Mouse (Mus musculus) embryonic facial prominence, embryonic 10.5 days (tissue): ENCODE results near the gene I830077J02Rik. TPM values are rescaled to one million over a fixed set of nuclear protein-coding genes. Genes with fewer than 3 reads are reported as not detected.

ENCODE experiments used
- DNase-seq: peaks from one replicate; pipeline ENCODE4 v3.0.0-alpha.2; 2017; ENCODE audit warnings: low spot score
- H3K27ac ChIP-seq: fragments of 300-500 bp; sonication (generic); replicated peaks from 2 replicates; pipeline ENCODE4 v1.5.1; 2016; ENCODE audit warnings: mild to moderate bottlenecking
- H3K27me3 ChIP-seq: fragments of 300-500 bp; sonication (generic); replicated peaks from 2 replicates; pipeline ENCODE4 v1.6.1; 2016; ENCODE audit warnings: low read depth, mild to moderate bottlenecking; ENCODE audit not compliant: poor library complexity, severe bottlenecking
- H3K36me3 ChIP-seq: fragments of 300-500 bp; sonication (generic); replicated peaks from 2 replicates; pipeline ENCODE4 v1.6.1; 2016; ENCODE audit warnings: mild to moderate bottlenecking, moderate library complexity
- H3K4me1 ChIP-seq: fragments of 300-500 bp; sonication (generic); 2 replicates; pipeline ENCODE4 v1.6.1; 2016
- H3K4me3 ChIP-seq: fragments of 300-500 bp; sonication (generic); 2 replicates; pipeline ENCODE4 v1.5.1; 2016; ENCODE audit warnings: mild to moderate bottlenecking, moderate library complexity
- H3K9me3 ChIP-seq: fragments of 300-500 bp; sonication (generic); 2 replicates; pipeline ENCODE4 v1.6.1; 2016; ENCODE audit warnings: mild to moderate bottlenecking
- WGBS: fragments of 180-500 bp; shearing (Covaris S2); methylation state at CpG from one replicate; pipeline ENCODE4 v1.1.7; 2016; 5-methylcytosine and 5-hydroxymethylcytosine counted together
- polyA plus RNA-seq: library from polyadenylated mRNA; unstranded; fragments of >200 nt; fragmentation: Nextera tagmentation; extraction: Ambion mirVana; gene quantifications from 2 replicates; pipeline ENCODE4 v1.2.1, GENCODE M21; 2016

Gene I830077J02Rik
- polyA plus RNA-seq, 1 experiment from 2014 or later, result 0.61 TPM

- Histone ChIP-seq H3K4me1 (0 out of 2 replicates have a peak, but pooled peaks cover 7% of the 10 kb centered on the region), H3K4me3 (no peak overlapping the region), H3K9me3 (no peaks in the 10 kb centered on the region), H3K27ac (no peak overlapping the region), H3K36me3 (no peaks in the 10 kb centered on the region), H3K27me3 (no peaks in the 10 kb centered on the region)
- 33% methylated on average over 1 of the region's 1 CpGs for WGBS
- DNase-seq, result no peak
Observed at GRCm38 (mm10) chr3:105915281-105915680, 17.2 kb downstream of the I830077J02Rik start.

DNA sequence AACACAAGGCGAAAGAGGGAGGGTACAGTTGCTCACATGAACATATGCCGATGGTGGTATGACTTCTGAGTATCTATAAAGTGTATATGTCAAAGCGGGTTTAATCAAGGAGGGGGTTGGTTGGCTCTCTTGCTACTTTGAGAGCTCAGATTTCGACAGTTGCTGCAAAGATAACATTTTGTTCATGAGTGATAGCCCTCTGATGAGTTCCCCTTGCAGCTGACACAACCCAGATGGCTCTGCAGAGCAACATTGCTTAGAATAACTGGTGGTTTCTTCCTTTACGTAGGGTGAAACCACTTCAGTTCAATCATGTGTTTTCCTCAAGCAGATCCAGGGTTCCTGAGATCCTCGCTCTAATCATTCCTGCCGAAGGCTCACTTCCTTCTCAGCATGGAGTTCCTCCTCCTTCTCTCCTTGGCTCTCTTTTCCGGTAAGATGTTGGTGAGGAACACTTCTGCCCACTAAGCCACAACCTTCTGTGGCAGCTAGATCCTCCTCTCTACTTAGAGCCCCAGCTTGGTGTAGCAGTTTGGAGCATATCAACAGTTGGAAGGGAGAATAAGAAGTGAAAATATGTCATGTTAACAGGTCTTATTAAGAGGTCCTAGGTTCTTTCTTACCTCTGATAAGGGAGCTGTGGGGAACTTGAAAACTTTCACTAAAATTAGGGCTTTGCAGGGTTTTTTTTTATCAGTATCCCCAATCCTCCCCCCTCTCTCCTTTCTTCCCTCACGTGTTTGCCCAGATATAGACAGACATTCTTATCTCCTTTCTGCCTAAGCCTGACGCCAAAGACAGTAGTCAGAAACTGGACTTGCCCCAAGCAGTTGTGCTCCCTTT, 18.4 kb downstream of the I830077J02Rik start:
- no peaks in the 10 kb centered on the region for H3K27me3 ChIP-seq
- no peak for DNase-seq
- H3K27ac ChIP-seq, result no peak overlapping the region
- no peak overlapping the region for H3K4me3 ChIP-seq
- no peaks in the 10 kb centered on the region for H3K9me3 ChIP-seq
- 76% methylated on average over 10 of the region's 10 CpGs for WGBS
- 0 out of 2 replicates have a peak, but pooled peaks cover 7% of the 10 kb centered on the region for H3K4me1 ChIP-seq
- no peaks in the 10 kb centered on the region for H3K36me3 ChIP-seq

DNA sequence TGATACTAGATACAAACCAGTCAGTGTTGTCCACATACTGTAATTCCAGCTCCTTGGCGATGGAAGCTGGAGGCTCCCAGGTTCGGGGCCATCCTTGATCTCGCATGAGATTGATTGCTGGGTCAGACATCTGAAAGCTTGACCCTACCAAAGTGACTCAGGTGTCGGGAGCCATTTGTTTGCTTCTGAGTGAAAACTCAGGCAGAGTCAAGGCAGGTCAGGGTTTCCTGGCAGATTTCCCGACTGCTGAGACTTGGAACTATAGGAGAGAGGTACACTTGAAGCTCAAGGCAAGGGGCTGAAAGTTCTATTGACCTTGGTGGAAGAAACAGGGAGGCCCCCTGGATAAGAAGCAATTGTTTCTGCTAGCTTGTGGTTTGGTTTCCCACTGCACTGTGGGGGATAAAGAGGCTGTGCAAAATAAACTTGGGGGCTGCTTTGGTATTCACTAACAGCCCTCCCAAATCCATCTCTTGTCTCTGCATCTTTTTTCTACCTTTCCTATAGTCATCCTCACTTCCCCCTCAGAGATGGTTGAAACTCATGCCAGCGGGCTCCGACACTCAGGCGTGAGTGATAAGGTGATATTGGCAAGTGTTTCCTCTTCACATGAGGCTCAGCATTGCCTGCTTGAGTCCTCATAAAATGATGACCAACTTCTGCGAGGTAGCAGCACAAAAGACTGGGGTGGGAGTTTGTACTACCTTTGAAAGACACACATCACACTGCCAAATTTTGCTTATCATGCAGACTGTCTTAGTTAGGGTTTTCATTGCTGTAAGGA, 20.2 kb downstream of the I830077J02Rik start:
- no peak overlapping the region for H3K27ac ChIP-seq
- DNase-seq, result no peak
- H3K9me3 ChIP-seq, result no peaks in the 10 kb centered on the region
- 82% methylated on average over 9 of the region's 9 CpGs for WGBS
- no peaks in the 10 kb centered on the region for H3K36me3 ChIP-seq
- H3K4me3 ChIP-seq, result no peak overlapping the region
- H3K27me3 ChIP-seq, result no peaks in the 10 kb centered on the region
- peaks cover 4% of the 10 kb centered on the region; the same call in 1 of the 2 replicates for H3K4me1 ChIP-seq

DNA sequence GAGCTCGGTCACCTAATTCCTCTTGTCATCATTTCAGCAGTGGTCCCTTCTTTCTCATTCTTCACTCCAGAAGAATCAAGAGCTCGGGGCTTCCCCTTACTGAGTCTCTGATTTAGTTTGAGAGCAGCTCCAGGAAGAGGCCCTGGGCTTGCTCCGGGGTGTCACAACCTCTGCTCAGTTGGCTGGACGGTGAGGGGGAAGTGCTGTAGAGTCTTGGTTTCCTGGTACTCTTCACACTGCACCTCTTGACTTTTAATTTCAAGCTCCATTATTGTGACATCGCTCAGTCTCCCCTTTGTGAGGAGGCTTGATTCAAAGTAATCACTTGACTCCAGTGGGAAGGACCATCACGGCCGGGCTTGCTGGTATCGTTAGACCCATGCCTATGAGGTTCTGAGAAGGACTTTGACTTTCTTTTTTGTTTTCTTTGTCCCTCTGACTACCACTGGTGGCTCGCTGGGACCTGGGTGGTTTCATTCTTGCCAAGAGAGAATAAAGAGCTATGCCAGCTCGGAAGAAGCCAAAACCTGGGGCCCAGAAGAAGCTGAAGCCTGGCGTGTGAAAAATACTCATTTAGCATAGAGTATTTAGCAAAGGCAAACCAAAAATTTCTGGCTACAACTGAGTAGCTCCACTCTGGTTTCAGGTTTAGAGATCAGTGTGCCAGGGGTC, 21.8 kb downstream of the I830077J02Rik start:
- Histone ChIP-seq H3K4me3 (no peak overlapping the region), H3K36me3 (no peaks in the 10 kb centered on the region), H3K9me3 (no peaks in the 10 kb centered on the region), H3K27me3 (no peaks in the 10 kb centered on the region), H3K4me1 (peaks cover 4% of the 10 kb centered on the region; the same call in 1 of the 2 replicates), H3K27ac (no peak overlapping the region)
- 84% methylated on average over 11 of the region's 11 CpGs for WGBS
- no peak for DNase-seq

DNA sequence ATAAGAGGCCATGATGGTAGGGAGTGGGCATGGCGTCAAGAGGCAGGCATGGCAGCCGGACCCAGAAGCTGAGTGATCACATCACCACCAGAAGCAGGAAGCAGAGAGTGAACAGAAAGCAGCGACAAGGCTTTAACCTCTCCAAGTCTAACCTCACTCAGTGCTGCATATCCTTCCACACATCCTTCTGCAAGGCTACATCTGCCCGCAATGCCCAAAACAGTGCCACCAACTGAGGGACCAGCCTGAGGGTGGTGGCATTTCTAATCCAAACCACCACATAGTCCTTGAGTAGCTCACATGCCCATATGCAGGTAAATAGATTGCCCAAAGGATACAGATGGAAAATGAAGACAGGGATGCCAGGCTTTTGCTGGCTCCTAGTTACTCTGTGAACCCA, 23.5 kb downstream of the I830077J02Rik start:
- no peaks in the 10 kb centered on the region for H3K9me3 ChIP-seq
- no peak for DNase-seq
- no peaks in the 10 kb centered on the region for H3K36me3 ChIP-seq
- 92% methylated on average over 4 of the region's 4 CpGs for WGBS
- H3K4me1 ChIP-seq, result peaks cover 4% of the 10 kb centered on the region; the same call in 1 of the 2 replicates
- no peak overlapping the region for H3K27ac ChIP-seq
- H3K4me3 ChIP-seq, result no peak overlapping the region
- no peaks in the 10 kb centered on the region for H3K27me3 ChIP-seq

- DNase-seq, result no peak
- no peaks in the 10 kb centered on the region for H3K36me3 ChIP-seq
- no peaks in the 10 kb centered on the region for H3K27me3 ChIP-seq
- H3K4me3 ChIP-seq, result no peak overlapping the region
- peaks cover 4% of the 10 kb centered on the region; the same call in 1 of the 2 replicates for H3K4me1 ChIP-seq
- 60% methylated on average over 9 of the region's 9 CpGs for WGBS
- no peak overlapping the region for H3K27ac ChIP-seq
- no peaks in the 10 kb centered on the region for H3K9me3 ChIP-seq
Observed at GRCm38 (mm10) chr3:105907956-105908655, 24.4 kb downstream of the I830077J02Rik start.

DNA sequence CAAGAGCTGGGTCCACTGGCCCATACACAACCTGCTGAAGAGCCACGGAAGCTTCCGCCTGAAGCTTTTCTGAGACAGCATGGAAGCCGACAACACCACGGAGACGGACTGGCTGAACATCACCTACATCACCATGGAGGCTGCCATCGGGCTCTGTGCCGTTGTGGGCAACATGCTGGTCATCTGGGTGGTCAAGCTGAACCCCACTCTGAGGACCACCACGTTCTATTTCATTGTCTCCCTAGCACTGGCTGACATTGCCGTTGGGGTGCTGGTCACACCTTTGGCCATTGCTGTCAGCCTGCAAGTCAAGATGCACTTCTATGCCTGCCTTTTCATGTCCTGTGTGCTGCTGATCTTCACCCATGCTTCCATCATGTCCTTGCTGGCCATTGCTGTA, 27.7 kb downstream of the I830077J02Rik start:
- 92% methylated on average over 9 of the region's 9 CpGs for WGBS
- no peaks in the 10 kb centered on the region for H3K36me3 ChIP-seq

DNA sequence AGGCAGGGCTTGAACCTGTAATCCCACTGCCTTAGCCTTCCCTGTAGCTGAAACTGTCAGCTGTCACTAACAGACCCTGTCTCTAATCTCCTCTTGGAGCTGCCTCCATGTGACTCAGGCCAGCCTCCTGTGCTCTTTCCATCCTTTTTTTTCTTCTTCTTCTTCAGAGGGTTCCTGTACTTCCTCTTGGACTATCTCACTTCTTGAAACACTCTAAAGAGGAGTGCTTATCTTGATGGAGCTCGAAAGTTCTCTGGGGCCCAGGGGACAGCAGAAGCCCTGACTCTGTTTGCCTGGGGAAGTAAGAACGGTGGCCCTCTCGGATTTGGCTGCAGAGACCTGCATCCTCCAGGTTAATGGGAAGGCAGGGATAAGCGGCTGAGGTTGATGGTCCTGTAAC, 28.3 kb downstream of the I830077J02Rik start:
- Histone ChIP-seq H3K4me3 (no peak overlapping the region), H3K4me1 (peaks cover 4% of the 10 kb centered on the region; the same call in 1 of the 2 replicates), H3K36me3 (no peaks in the 10 kb centered on the region), H3K27me3 (no peaks in the 10 kb centered on the region), H3K9me3 (no peaks in the 10 kb centered on the region), H3K27ac (no peak overlapping the region)
- 75% methylated on average over 4 of the region's 4 CpGs for WGBS
- DNase-seq, result no peak

More for the DNA sequence above, 27.7 kb downstream of the I830077J02Rik start:
- no peak for DNase-seq
- Histone ChIP-seq H3K9me3 (no peaks in the 10 kb centered on the region), H3K4me3 (no peak overlapping the region), H3K27me3 (no peaks in the 10 kb centered on the region), H3K27ac (no peak overlapping the region), H3K4me1 (peaks cover 4% of the 10 kb centered on the region; the same call in 1 of the 2 replicates)

- Histone ChIP-seq H3K4me3 (no peak overlapping the region), H3K27ac (no peak overlapping the region), H3K27me3 (no peaks in the 10 kb centered on the region), H3K4me1 (no peaks in the 10 kb centered on the region), H3K9me3 (no peaks in the 10 kb centered on the region), H3K36me3 (no peaks in the 10 kb centered on the region)
- WGBS, result 77% methylated on average over 4 of the region's 4 CpGs
- no peak for DNase-seq
Observed at GRCm38 (mm10) chr3:105901468-105901867, 31.0 kb downstream of the I830077J02Rik start.

DNA sequence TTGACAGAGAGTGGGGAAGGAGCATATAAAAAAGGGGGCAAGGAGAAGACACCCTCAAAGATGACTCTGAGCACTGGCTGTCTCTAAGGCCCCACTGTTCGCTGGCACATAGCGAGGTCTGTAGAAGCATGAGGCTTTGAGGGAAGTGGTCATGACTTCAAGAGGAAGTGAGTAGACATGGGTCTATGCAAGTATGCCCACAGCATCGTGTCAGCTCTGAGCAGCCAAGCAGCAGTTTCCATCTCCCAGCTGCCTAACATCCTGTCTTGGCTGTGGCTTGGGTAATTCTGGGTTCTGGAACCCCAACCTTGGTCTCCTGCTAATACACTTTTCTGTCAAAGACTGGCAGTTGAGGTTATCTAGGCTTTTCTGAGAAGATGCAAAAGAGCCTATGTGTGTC, 31.7 kb downstream of the I830077J02Rik start:
- Histone ChIP-seq H3K27me3 (no peaks in the 10 kb centered on the region), H3K4me3 (no peak overlapping the region), H3K36me3 (no peaks in the 10 kb centered on the region), H3K4me1 (no peaks in the 10 kb centered on the region), H3K27ac (no peak overlapping the region), H3K9me3 (no peaks in the 10 kb centered on the region)
- DNase-seq, result no peak
- 73% methylated on average over 3 of the region's 3 CpGs for WGBS

- Histone ChIP-seq H3K4me1 (no peaks in the 10 kb centered on the region), H3K36me3 (no peaks in the 10 kb centered on the region), H3K27ac (no peak overlapping the region), H3K4me3 (no peak overlapping the region), H3K9me3 (no peaks in the 10 kb centered on the region), H3K27me3 (no peaks in the 10 kb centered on the region)
- WGBS, result 80% methylated on average over 6 of the region's 6 CpGs
- DNase-seq, result no peak
Observed at GRCm38 (mm10) chr3:105900266-105900665, 32.2 kb downstream of the I830077J02Rik start.
